Mouse (Mus musculus) frontal cortex, postnatal 10 days (tissue): ENCODE results near the gene Prelp.
"Not testable (repeated sequence)": the region's sequence is repeated elsewhere in the genome, so short reads cannot be mapped to it uniquely, and the experiment has no call there.

Experiments used
- DNase-seq, 2 experiments: peaks; one replicate each; pipeline ENCODE4 v3.0.0; 2022; ENCODE audit warnings: low spot score in 2 of 2, mixed read lengths in 1 of 2

Prelp gene

GRCm38 (mm10) chr1:133921304-133921751, at the start of gene Prelp:
Prelp (minus strand) TSS chr1:133921414.
- no peak for DNase-seq

GRCm38 (mm10) chr1:133969427-133969826, 48.2 kb upstream of the Prelp start:
- no peak for DNase-seq

GRCm38 (mm10) chr1:133968788-133969325, 47.6 kb upstream of the Prelp start:
- DNase-seq = no peak

- no peak for DNase-seq
Measured at GRCm38 (mm10) chr1:133967481-133968017, 46.3 kb upstream of the Prelp start.

- DNase-seq = no peak
Measured at GRCm38 (mm10) chr1:133966044-133966443, 44.8 kb upstream of the Prelp start.

GRCm38 (mm10) chr1:133965298-133965697, 44.1 kb upstream of the Prelp start:
- no peak for DNase-seq

GRCm38 (mm10) chr1:133964742-133965141, 43.5 kb upstream of the Prelp start:
- DNase-seq = no peak

- not testable (repeated sequence) for DNase-seq
Measured at GRCm38 (mm10) chr1:133963578-133963977, 42.4 kb upstream of the Prelp start.

GRCm38 (mm10) chr1:133963128-133963527, 41.9 kb upstream of the Prelp start:
- not testable (repeated sequence) for DNase-seq

- DNase-seq = peak; percentile 21 to 49
Measured at GRCm38 (mm10) chr1:133961281-133962134, 40.3 kb upstream of the Prelp start.

GRCm38 (mm10) chr1:133959521-133959920, 38.3 kb upstream of the Prelp start:
- DNase-seq = no peak

- no peak for DNase-seq
Measured at GRCm38 (mm10) chr1:133954009-133954408, 32.8 kb upstream of the Prelp start.

- DNase-seq = no peak
Measured at GRCm38 (mm10) chr1:133953261-133953742, 32.1 kb upstream of the Prelp start.

GRCm38 (mm10) chr1:133951598-133951997, 30.4 kb upstream of the Prelp start:
- no peak for DNase-seq

GRCm38 (mm10) chr1:133950061-133950782, 29.0 kb upstream of the Prelp start:
- no peak for DNase-seq

- no peak for DNase-seq
Measured at GRCm38 (mm10) chr1:133945106-133945505, 23.9 kb upstream of the Prelp start.

GRCm38 (mm10) chr1:133941904-133942303, 20.7 kb upstream of the Prelp start:
- no peak for DNase-seq

GRCm38 (mm10) chr1:133941158-133941860, 20.1 kb upstream of the Prelp start:
- no peak for DNase-seq

GRCm38 (mm10) chr1:133940481-133941092, 19.4 kb upstream of the Prelp start:
- DNase-seq = no peak

GRCm38 (mm10) chr1:133939708-133940107, 18.5 kb upstream of the Prelp start:
- DNase-seq = no peak

- DNase-seq = no peak
Measured at GRCm38 (mm10) chr1:133936169-133936568, 15.0 kb upstream of the Prelp start.
